Mouse (Mus musculus) embryonic fibroblast, embryonic 13.5 days (primary cell): ENCODE data around the gene Nasp.
A peak's percentile ranks its signal among the peaks of the same experiment; 100 is the strongest.

ENCODE experiments used
- CTCF ChIP-seq: IDR thresholded peaks from 2 replicates; pipeline ENCODE4 v1.5.1; 2011; ENCODE audit warnings: mild to moderate bottlenecking, control low read depth, low read length, moderate library complexity, borderline replicate concordance; ENCODE audit not compliant: insufficient read depth
- POLR2A ChIP-seq: IDR thresholded peaks from 2 replicates; pipeline ENCODE4 v1.6.1; 2011; ENCODE audit warnings: low read depth, mild to moderate bottlenecking, control low read depth, low read length, moderate library complexity

DNA sequence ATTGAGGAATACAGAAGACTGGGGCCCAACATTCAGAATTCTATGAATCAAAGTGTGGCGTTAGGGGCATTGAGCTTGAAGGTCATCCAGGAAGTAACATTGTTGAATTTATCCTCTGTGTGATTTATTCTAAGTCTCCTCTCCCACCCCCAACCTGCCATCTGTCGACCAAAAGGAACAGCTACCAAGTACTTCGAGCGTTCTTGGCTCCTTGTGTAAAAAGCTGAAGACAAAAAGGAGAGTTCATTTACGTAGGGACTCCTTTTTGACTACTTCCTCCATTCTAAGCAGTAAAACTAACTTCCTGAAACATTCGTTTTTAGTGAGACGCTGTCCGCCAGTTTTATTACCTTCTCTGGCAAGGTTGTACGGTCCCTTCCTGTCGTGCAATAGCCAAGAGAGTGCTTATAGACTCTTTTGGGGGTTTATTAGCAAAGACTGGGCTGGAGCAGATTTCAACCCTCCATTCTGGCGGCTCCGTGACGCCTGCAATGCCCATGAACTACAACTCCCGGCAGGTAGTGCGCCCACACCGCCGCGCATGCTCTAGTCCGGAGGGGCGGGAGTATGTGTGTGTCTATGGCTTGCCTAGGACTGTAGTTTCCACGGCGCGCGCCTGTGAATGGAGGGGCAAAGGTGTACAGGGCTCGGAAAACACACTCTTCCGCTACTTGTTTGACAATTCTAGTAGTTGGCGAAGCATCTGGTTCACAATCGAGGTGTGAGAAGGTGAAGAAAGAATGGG lies 71.0 kb downstream of the Nasp start:
- TF ChIP-seq CTCF (no peak), POLR2A (peak; percentile 80)
